Mouse (Mus musculus): ENCODE results near the gene Ttll13.

DNA sequence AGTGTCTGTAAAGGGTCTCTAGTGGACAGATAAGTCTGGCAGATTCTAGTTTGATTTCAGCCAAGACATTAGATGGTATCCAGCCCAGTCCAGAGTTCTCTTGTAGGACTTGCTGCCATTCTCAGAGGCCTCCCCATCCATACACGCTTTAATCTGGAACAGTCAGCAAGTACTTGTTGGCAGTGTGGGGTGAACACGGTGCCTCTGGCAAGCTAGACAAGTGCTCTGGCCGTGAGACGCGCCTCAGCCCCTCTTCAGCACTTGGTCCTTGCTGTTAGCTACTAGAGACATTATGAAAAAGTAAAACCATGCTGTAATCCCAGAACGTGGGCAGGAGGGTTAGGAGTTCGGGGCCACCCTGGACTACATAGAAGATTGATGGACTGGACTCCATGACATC is 32.6 kb upstream of the Ttll13 start:
- TF ChIP-seq POLR2A (IDR thresholded peaks at IDR 0.05; ENCODE audit: insufficient read depth, low read depth, low read length) (no peak), CTCF (IDR thresholded peaks at IDR 0.05; ENCODE audit: insufficient read depth, low read depth, low read length) (no peak)

Measured in olfactory bulb, adult 2 months (tissue).